Mouse (Mus musculus): Measurements from ENCODE around the gene Ednra.

Gene Ednra

DNA sequence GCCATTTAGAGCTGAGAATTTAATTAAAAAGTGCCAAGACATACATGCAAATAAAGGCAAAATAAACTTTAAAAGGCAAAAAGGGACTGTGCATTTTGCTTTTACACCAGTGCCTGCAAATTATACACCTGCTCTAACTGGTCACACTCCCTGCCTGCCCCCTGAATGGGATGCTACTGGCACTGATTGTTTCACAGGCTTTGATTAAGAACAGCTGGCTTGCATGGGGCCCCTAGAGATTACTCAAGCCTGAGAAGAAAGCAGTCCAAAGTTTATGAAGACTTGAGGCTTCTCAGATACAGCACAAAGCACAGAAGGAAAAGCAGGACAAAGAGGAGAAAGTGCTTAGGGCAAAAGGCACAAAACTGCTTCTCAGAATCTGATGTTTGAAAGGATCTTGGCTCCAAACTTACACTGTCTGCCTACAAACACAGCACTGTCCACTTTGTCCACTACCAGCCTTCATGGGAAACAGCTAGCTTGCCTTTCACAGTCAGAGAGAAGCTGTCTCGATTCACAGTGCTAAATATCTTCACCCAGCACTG lies 73.5 kb downstream of the Ednra start:
- no peak for DNase-seq (ENCODE audit: low read depth in 1 of 2, low spot score in 2 of 2)

DNA sequence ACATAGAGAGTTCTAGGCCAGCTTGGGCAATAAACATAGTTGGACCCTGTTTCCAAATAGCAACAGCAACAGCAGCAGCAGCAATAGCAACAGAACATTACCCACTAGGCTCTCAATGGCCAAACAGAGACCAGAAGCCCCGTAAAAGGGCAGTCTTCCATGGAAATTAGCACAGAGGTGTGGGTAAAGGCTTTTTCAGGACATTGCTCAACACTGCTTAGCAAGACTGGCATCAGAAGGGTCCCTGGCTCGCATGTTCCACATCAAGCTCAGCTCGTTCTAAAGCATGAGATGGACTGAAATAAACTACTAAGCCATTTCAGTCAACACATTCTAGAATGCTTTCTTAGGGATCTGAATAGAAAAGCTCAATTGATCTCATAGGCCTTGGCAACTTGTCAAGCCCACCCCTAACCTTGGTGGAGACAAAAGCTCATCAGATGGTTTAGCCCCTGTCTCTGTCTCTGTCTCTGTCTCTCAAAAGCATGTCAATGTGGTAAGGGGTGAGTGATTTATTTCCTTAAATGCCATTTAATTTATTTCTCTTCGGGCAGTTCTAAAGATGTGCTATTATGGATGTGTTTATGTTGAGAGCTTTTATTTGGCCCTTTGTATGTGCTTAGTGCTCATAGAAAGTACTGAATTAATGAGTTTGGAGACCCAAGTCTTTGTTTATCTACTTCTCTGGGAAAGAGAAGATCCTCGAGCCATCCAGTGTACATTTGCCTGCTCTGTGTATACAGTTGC lies 84.0 kb downstream of the Ednra start:
- no peak for DNase-seq (ENCODE audit: low read depth in 1 of 2, low spot score in 2 of 2)

DNA sequence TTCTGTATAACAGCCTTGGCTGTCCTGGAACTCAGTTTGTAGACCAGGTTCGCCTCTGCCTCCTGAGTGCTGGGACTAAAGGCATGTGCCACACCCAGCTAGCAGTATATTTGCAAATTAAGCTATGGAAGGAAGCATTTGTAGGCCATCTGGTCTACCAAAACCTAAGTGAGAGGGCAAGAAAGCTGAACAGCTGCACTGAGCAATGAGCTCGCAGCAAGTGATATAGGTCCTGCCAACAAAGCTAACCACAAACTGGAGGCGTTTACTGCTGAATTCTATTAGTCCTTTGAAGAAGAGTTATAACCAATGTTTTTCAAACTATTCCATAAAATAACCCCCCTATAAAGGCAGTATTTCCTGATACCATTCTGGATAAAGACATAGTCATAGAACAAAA lies 86.7 kb downstream of the Ednra start:
- DNase-seq (ENCODE audit: low read depth in 1 of 2, low spot score in 2 of 2): no peak

DNA sequence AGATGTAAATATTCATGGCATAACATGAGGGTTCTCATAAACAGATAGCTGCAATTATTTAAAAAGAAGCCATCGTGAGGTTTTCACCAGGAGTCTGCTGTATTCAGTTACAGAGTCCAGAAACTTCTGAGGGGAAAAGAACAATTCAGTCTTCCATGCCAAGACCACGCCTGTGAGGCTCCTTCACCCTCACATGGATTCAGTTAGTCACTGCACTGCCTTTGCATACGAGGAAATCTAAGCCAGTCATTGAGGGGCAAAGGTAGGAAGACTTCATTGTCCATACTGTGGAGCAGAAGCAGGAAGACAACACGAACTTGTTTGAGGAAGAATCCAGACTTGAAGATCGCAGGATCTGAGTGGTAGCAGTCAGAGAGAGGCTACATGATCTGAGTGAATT lies 90.2 kb downstream of the Ednra start:
- DNase-seq (ENCODE audit: low read depth in 1 of 2, low spot score in 2 of 2): no peak

DNA sequence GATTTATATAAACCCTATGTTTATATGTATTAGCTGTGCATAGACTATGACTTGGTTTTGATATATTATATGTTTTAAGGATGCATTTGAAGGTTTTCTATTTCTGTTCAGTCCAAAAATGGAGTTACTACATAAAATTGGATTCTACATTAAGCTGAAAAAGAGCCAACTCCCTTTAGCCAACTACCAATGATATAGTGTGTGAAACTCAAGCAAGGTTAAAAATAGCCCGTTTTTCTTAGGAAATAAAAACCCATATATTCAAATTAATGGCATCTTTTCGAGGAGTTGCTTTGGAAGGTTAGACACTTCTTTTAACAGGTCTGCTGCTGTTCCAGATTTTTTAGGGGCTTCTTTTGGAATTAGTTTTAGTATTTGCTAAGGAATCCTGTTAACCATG lies 91.1 kb downstream of the Ednra start:
- no peak for DNase-seq (ENCODE audit: low read depth in 1 of 2, low spot score in 2 of 2)

DNA sequence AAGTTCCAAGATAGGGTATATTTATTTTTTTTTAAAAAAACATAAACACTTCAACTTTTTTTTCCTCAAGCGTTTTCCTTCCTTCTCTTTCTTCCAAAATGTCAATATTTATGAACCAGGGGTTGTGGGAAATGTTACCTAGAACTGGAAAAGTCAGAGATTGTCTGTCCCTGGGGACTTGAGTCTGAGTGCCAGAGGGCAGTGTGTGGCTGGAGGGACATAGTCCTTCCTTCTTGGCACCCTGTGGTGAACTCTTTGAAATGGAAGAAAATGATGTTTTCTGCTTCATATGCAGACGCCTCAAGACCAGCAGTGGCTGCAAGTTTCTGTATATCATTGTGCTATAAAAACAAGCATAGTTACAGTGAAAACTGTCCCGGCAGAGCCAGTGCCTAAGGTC lies 93.6 kb downstream of the Ednra start:
- no peak for DNase-seq (ENCODE audit: low read depth in 1 of 2, low spot score in 2 of 2)

DNA sequence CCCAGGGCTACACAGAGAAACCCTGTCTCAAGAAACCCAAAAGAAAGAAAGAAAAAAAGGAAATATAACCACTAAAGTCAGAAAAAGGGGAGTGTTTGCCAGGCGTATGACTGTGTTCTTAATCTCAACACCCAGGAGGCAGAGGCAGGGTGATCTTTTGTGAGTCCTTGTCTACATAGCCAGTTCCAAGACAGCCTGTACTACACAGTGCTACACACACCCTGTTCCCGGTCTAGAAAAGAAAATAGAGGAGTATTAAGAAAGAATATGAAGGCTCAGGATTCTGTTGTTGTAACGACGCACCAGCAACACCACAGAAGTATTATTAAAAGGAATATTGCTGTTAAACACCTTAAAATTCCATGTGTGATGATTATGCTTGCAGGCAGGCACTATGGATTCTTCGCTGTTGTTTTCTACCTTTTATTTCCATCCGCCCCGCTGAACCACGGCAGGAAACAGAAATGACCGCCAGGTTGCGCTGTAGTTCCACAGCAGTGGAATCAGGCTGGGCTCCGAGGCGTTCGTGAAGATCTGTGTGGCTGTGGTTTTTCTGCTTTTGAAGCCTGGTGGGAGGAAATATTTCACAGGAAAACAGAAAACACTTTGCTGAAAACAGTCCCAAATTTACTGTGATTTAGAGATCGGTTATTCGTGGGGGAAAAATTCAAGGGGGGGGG lies 94.3 kb downstream of the Ednra start:
- DNase-seq (ENCODE audit: low read depth in 1 of 2, low spot score in 2 of 2): no peak

DNA sequence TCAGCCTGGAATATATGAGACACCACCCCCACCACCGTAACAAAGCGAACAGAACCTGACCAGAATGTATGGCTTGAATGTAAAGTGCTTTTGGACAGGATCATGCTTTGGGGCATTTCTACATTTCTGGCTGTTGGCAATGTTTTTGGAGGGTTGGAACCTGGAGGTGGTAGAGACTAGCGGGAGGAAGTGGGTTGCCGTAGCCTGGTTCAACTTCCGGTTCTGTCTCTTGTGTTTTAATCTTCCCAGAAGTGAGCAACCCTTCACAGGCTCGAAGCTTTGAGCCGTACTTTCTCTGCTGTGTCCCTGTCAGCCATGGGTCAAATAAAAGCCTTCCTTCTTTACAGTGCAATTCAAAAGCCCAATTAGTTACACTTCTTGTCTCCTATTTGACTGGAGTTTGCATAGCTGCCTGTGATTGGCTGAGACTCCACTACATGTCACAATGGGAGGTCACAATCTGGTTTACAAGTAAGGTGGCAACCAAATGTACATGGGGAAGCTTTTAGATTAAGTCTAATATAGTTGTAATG lies 100.5 kb downstream of the Ednra start:
- DNase-seq (ENCODE audit: low read depth in 1 of 2, low spot score in 2 of 2): no peak

DNA sequence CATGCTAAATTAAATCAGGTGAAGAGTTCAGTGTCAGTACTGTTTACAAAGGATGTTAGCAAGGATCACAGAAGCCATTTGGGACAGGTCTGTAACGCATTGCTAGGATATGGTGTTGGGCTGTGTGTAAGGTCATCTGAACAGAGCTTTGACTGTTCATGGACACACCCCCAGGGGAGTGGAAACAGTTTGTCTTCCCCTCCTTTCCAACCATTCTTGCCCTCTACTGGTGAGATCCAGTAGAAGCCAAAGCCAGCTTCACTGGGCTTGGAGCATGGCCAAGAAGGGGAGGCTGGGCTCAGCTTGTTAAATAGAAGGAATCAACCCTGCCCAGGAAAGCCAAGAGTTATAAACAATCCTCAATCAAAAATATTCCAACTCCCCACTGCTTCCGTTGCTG lies 106.3 kb downstream of the Ednra start:
- no peak for DNase-seq (ENCODE audit: low read depth in 1 of 2, low spot score in 2 of 2)
